Mouse (Mus musculus) liver, embryonic 14.5 days (tissue): ENCODE measurements around the gene Rbpms2.

ENCODE experiments used
- CTCF ChIP-seq: IDR thresholded peaks from 2 replicates; pipeline ENCODE4 v1.5.1; 2016; ENCODE audit warnings: antibody characterized with exemption, low read depth, control low read depth
- EP300 ChIP-seq: IDR thresholded peaks from 2 replicates; pipeline ENCODE4 v1.6.1; 2016; ENCODE audit warnings: antibody characterized with exemption, low read depth

GRCm38 (mm10) chr9:65667701-65668100, 38.3 kb downstream of the Rbpms2 start, which contains the start of gene Oaz2:
- no peak for TF ChIP-seq CTCF
- no peak for TF ChIP-seq EP300
